23 mouse cellular contexts compared by ENCODE assay signal in genomic region chr8:77828079-77828478, GRCm38 (mm10).
DNase-seq lines count a peak whose midpoint lies in the region; ATAC-seq and TF ChIP-seq lines count a peak whose summit lies in the region.
"Had no signal": no experiment of that assay in that cellular context is flagged by ENCODE, and none has a peak within 500 bp of the region (broad histone marks: within the 10 kb centered on the region; RNA-seq: fewer than 3 reads in every experiment).

No protein-coding gene starts in this region.

- no peaks in the 10 kb centered on the region for H3K9me3 ChIP-seq in hindbrain, postnatal 0 days (ENCODE audit: low read length)
- H3K9me3 ChIP-seq in hindbrain, embryonic 11.5 days (ENCODE audit: control insufficient read depth, low read length) = no peaks in the 10 kb centered on the region
- no peaks in the 10 kb centered on the region for H3K9me3 ChIP-seq in embryonic facial prominence, embryonic 11.5 days (replicated peaks; ENCODE audit: control insufficient read depth, low read length)
- H3K9me3 ChIP-seq in limb, embryonic 12.5 days = no peaks in the 10 kb centered on the region
- no peaks in the 10 kb centered on the region for H3K9me3 ChIP-seq in midbrain, embryonic 14.5 days (ENCODE audit: control insufficient read depth, low read length)
- H3K9me3 ChIP-seq in intestine, embryonic 16.5 days (ENCODE audit: control insufficient read depth, low read length) = no peaks in the 10 kb centered on the region
- H3K9me3 ChIP-seq: heart, embryonic 12.5 days; liver, embryonic 12.5 days; lung, embryonic 15.5 days; neural tube, embryonic 13.5 days had no signal

- no peak overlapping the region for H3K9ac ChIP-seq in hindbrain, postnatal 0 days (replicated peaks; ENCODE audit: low read length)
- H3K9ac ChIP-seq in hindbrain, embryonic 11.5 days (ENCODE audit: low read depth, low read length) = no peak overlapping the region
- no peak overlapping the region for H3K9ac ChIP-seq in embryonic facial prominence, embryonic 11.5 days (replicated peaks; ENCODE audit: low read length)
- H3K9ac ChIP-seq in limb, embryonic 12.5 days (replicated peaks) = no peak overlapping the region
- no peak overlapping the region for H3K9ac ChIP-seq in midbrain, embryonic 14.5 days (replicated peaks; ENCODE audit: low read length)
- H3K9ac ChIP-seq in intestine, embryonic 16.5 days (ENCODE audit: low read depth, low read length) = no peak overlapping the region
- H3K9ac ChIP-seq: heart, embryonic 12.5 days; liver, embryonic 12.5 days; lung, embryonic 15.5 days; neural tube, embryonic 13.5 days had no signal

- H3K4me3 ChIP-seq in hindbrain, postnatal 0 days (ENCODE audit: low read length) = no peak overlapping the region
- H3K4me3 ChIP-seq in hindbrain, embryonic 11.5 days (ENCODE audit: low read depth, low read length) = no peak overlapping the region
- no peak overlapping the region for H3K4me3 ChIP-seq in embryonic facial prominence, embryonic 11.5 days (ENCODE audit: low read depth, low read length)
- no peak overlapping the region for H3K4me3 ChIP-seq in limb, embryonic 12.5 days (replicated peaks)
- H3K4me3 ChIP-seq in midbrain, embryonic 14.5 days (replicated peaks; ENCODE audit: low read depth, low read length) = no peak overlapping the region
- H3K4me3 ChIP-seq in intestine, embryonic 16.5 days (ENCODE audit: low read length) = no peak overlapping the region
- H3K4me3 ChIP-seq: gastrocnemius, adult 2 months; heart, embryonic 12.5 days; liver, embryonic 12.5 days; lung, embryonic 15.5 days; neural tube, embryonic 13.5 days had no signal

- ATAC-seq in hindbrain, postnatal 0 days = 0 out of 2 replicates have a peak, but pooled peaks have one; percentile 24
- no peak for ATAC-seq in hindbrain, embryonic 11.5 days (ENCODE audit: low FRiP score)
- ATAC-seq in embryonic facial prominence, embryonic 11.5 days (replicated peaks; ENCODE audit: insufficient number of reproducible peaks, low FRiP score, low TSS enrichment, low read depth) = 0 out of 2 replicates have a peak, but pooled peaks have one; percentile 16
- no peak for ATAC-seq in limb, embryonic 12.5 days (ENCODE audit: insufficient number of reproducible peaks, insufficient read depth, low FRiP score, low TSS enrichment, low read depth)
- no peak for ATAC-seq in midbrain, embryonic 14.5 days (ENCODE audit: low FRiP score, low TSS enrichment)
- ATAC-seq in intestine, embryonic 16.5 days = no peak
- ATAC-seq: hindbrain, embryonic 16.5 days; liver, embryonic 12.5 days had no signal

- H3K4me2 ChIP-seq in hindbrain, postnatal 0 days (ENCODE audit: low read depth, low read length) = no peak overlapping the region
- no peak overlapping the region for H3K4me2 ChIP-seq in hindbrain, embryonic 11.5 days (replicated peaks; ENCODE audit: low read depth, low read length)
- H3K4me2 ChIP-seq in embryonic facial prominence, embryonic 11.5 days (ENCODE audit: low read depth, low read length) = no peak overlapping the region
- H3K4me2 ChIP-seq in limb, embryonic 12.5 days = no peak overlapping the region
- no peak overlapping the region for H3K4me2 ChIP-seq in midbrain, embryonic 14.5 days (ENCODE audit: low read length)
- H3K4me2 ChIP-seq in intestine, embryonic 16.5 days (ENCODE audit: low read depth, low read length) = no peak overlapping the region
- H3K4me2 ChIP-seq: heart, embryonic 12.5 days; liver, embryonic 12.5 days; lung, embryonic 15.5 days; neural tube, embryonic 13.5 days had no signal

- H3K4me1 ChIP-seq in hindbrain, postnatal 0 days (ENCODE audit: insufficient read depth, low read length) = no peaks in the 10 kb centered on the region
- no peaks in the 10 kb centered on the region for H3K4me1 ChIP-seq in hindbrain, embryonic 11.5 days (replicated peaks; ENCODE audit: control insufficient read depth, insufficient read depth, low read length)
- peaks cover 3% of the 10 kb centered on the region for H3K4me1 ChIP-seq in embryonic facial prominence, embryonic 11.5 days (ENCODE audit: control insufficient read depth, insufficient read depth, low read length)
- H3K4me1 ChIP-seq in limb, embryonic 12.5 days (replicated peaks) = peaks cover 49% of the 10 kb centered on the region
- H3K4me1 ChIP-seq in midbrain, embryonic 14.5 days (ENCODE audit: control insufficient read depth, insufficient read depth, low read length) = peaks cover 5% of the 10 kb centered on the region
- 0 out of 2 replicates have a peak, but pooled peaks cover 9% of the 10 kb centered on the region for H3K4me1 ChIP-seq in intestine, embryonic 16.5 days (ENCODE audit: control insufficient read depth, insufficient read depth, low read length)
- H3K4me1 ChIP-seq: liver, embryonic 12.5 days had no signal

- H3K27ac ChIP-seq in hindbrain, postnatal 0 days = no peak overlapping the region
- no peak overlapping the region for H3K27ac ChIP-seq in hindbrain, embryonic 11.5 days (ENCODE audit: low read depth, low read length)
- peak overlapping the region; percentile 59 for H3K27ac ChIP-seq in embryonic facial prominence, embryonic 11.5 days (replicated peaks; ENCODE audit: low read depth, low read length)
- H3K27ac ChIP-seq in limb, embryonic 12.5 days = peak overlapping the region; percentile 88
- H3K27ac ChIP-seq in midbrain, embryonic 14.5 days (replicated peaks; ENCODE audit: low read depth, low read length) = 0 out of 2 replicates have a peak overlapping the region, but pooled peaks have one; percentile 8
- H3K27ac ChIP-seq in intestine, embryonic 16.5 days (ENCODE audit: low read length) = no peak overlapping the region
- H3K27ac ChIP-seq: gastrocnemius, adult 2 months; kidney, postnatal 0 days; liver, embryonic 12.5 days; lung, embryonic 15.5 days; macrophage; neural tube, embryonic 13.5 days had no signal

- H3K36me3 ChIP-seq in hindbrain, postnatal 0 days (ENCODE audit: insufficient read depth, low read length) = no peaks in the 10 kb centered on the region
- no peaks in the 10 kb centered on the region for H3K36me3 ChIP-seq in hindbrain, embryonic 11.5 days (ENCODE audit: control insufficient read depth, insufficient read depth, low read length)
- no peaks in the 10 kb centered on the region for H3K36me3 ChIP-seq in embryonic facial prominence, embryonic 11.5 days (replicated peaks; ENCODE audit: control insufficient read depth, insufficient read depth, low read depth, low read length)
- H3K36me3 ChIP-seq in limb, embryonic 12.5 days = no peaks in the 10 kb centered on the region
- no peaks in the 10 kb centered on the region for H3K36me3 ChIP-seq in midbrain, embryonic 14.5 days (ENCODE audit: control insufficient read depth, insufficient read depth, low read length)
- no peaks in the 10 kb centered on the region for H3K36me3 ChIP-seq in intestine, embryonic 16.5 days (ENCODE audit: control insufficient read depth, insufficient read depth, low read length)
- H3K36me3 ChIP-seq: heart, embryonic 12.5 days; liver, embryonic 12.5 days; lung, embryonic 15.5 days; neural tube, embryonic 13.5 days had no signal

- 17% methylated on average over 7 of the region's 7 CpGs for WGBS in hindbrain, postnatal 0 days
- 30% methylated on average over 7 of the region's 7 CpGs for WGBS in hindbrain, embryonic 11.5 days
- 21% methylated on average over 7 of the region's 7 CpGs for WGBS in embryonic facial prominence, embryonic 11.5 days
- WGBS in limb, embryonic 12.5 days = 29% methylated on average over 7 of the region's 7 CpGs
- WGBS in midbrain, embryonic 14.5 days = 7% methylated on average over 7 of the region's 7 CpGs
- WGBS in intestine, embryonic 16.5 days = 67% methylated on average over 7 of the region's 7 CpGs

- DNase-seq in hindbrain, postnatal 0 days (ENCODE audit: low spot score) = no peak
- no peak for DNase-seq in hindbrain, embryonic 11.5 days (ENCODE audit: low spot score)
- DNase-seq in embryonic facial prominence, embryonic 11.5 days (ENCODE audit: low spot score) = peak; percentile 48
- DNase-seq in midbrain, embryonic 14.5 days = peak; percentile 45
- DNase-seq in right cerebral cortex, postnatal 10 days (ENCODE audit: low spot score in 2 of 2) = no peak
- no peak for DNase-seq in layer of hippocampus, adult 11-12 months (ENCODE audit: low spot score)
- DNase-seq: adrenal gland, postnatal 36 days; B cell, adult 2 months; cerebellum, adult 2 months; gastrocnemius, adult 2 months; kidney, adult 11 months; layer of hippocampus, postnatal 36 days; right cerebral cortex, adult 18-20 months; thymus, postnatal 36 days had no signal

- no peaks in the 10 kb centered on the region for H3K27me3 ChIP-seq in hindbrain, postnatal 0 days (ENCODE audit: insufficient read depth, low read length)
- H3K27me3 ChIP-seq in hindbrain, embryonic 11.5 days (ENCODE audit: control insufficient read depth, insufficient read depth, low read length) = no peaks in the 10 kb centered on the region
- H3K27me3 ChIP-seq in embryonic facial prominence, embryonic 11.5 days (ENCODE audit: control insufficient read depth, insufficient read depth, low read length) = no peaks in the 10 kb centered on the region
- no peaks in the 10 kb centered on the region for H3K27me3 ChIP-seq in limb, embryonic 12.5 days
- no peaks in the 10 kb centered on the region for H3K27me3 ChIP-seq in midbrain, embryonic 14.5 days (ENCODE audit: control insufficient read depth, insufficient read depth, low read length)
- no peaks in the 10 kb centered on the region for H3K27me3 ChIP-seq in intestine, embryonic 16.5 days (replicated peaks; ENCODE audit: control insufficient read depth, insufficient read depth, low read length)
- H3K27me3 ChIP-seq: heart, embryonic 12.5 days; liver, embryonic 12.5 days; lung, embryonic 15.5 days; neural tube, embryonic 13.5 days had no signal

- no peak for TF ChIP-seq CTCF in hindbrain, postnatal 0 days (IDR thresholded peaks at IDR 0.05; ENCODE audit: low read depth)

Comparison
In these comparisons a context has a peak if more than half of its experiments do, and no peak if none do; other contexts are left out.
1. ATAC-seq: peak in hindbrain, postnatal 0 days (single experiment) and embryonic facial prominence, embryonic 11.5 days (single experiment); none in hindbrain, embryonic 11.5 days (single experiment), limb, embryonic 12.5 days (single experiment), midbrain, embryonic 14.5 days (single experiment) and intestine, embryonic 16.5 days (single experiment).
2. DNase-seq: peak in embryonic facial prominence, embryonic 11.5 days (single experiment) and midbrain, embryonic 14.5 days (single experiment); none in hindbrain, postnatal 0 days (single experiment), hindbrain, embryonic 11.5 days (single experiment), right cerebral cortex, postnatal 10 days (0 of 2) and layer of hippocampus, adult 11-12 months (single experiment).
3. H3K27ac ChIP-seq: peak in embryonic facial prominence, embryonic 11.5 days (single experiment), limb, embryonic 12.5 days (single experiment) and midbrain, embryonic 14.5 days (single experiment); none in hindbrain, postnatal 0 days (single experiment), hindbrain, embryonic 11.5 days (single experiment) and intestine, embryonic 16.5 days (single experiment).